Comparison of ENCODE assay signal across 8 mouse cellular contexts in genomic region chr2:9905995-9906394, GRCm38 (mm10). TPM values are rescaled to one million over a fixed set of nuclear protein-coding genes. Genes with fewer than 3 reads are reported as not detected.
DNase-seq lines count a peak whose midpoint lies in the region; ATAC-seq lines count a peak whose summit lies in the region.
"Had no signal": no experiment of that assay in that cellular context is flagged by ENCODE, and none has a peak within 500 bp of the region (broad histone marks: within the 10 kb centered on the region; RNA-seq: fewer than 3 reads in every experiment).

No protein-coding gene starts in this region.

- WGBS in embryonic facial prominence, embryonic 10.5 days: 5% methylated on average over 11 of the region's 11 CpGs
- 5% methylated on average over 11 of the region's 11 CpGs for WGBS in intestine, embryonic 15.5 days

- ATAC-seq in intestine, embryonic 15.5 days: no peak
- ATAC-seq in megakaryocyte-erythroid progenitor cell, adult 5-6 weeks (replicated peaks; ENCODE audit: low FRiP score, low TSS enrichment, poor library complexity, severe bottlenecking): peak; percentile 70

- no peaks in the 10 kb centered on the region for H3K36me3 ChIP-seq in embryonic facial prominence, embryonic 10.5 days (replicated peaks)
- H3K36me3 ChIP-seq in intestine, embryonic 15.5 days: no peaks in the 10 kb centered on the region

- peaks cover 9% of the 10 kb centered on the region for H3K4me1 ChIP-seq in embryonic facial prominence, embryonic 10.5 days
- H3K4me1 ChIP-seq in intestine, embryonic 15.5 days (replicated peaks): 0 out of 2 replicates have a peak, but pooled peaks cover 2% of the 10 kb centered on the region

- H3K27me3 ChIP-seq in embryonic facial prominence, embryonic 10.5 days (replicated peaks; ENCODE audit: low read depth, poor library complexity, severe bottlenecking): peaks cover 16% of the 10 kb centered on the region
- 0 out of 2 replicates have a peak, but pooled peaks cover 6% of the 10 kb centered on the region for H3K27me3 ChIP-seq in intestine, embryonic 15.5 days (replicated peaks)

- peak overlapping the region; percentile 45 for H3K4me3 ChIP-seq in embryonic facial prominence, embryonic 10.5 days
- no peak overlapping the region for H3K4me3 ChIP-seq in intestine, embryonic 15.5 days (replicated peaks)

- no peak overlapping the region for H3K9ac ChIP-seq in intestine, embryonic 15.5 days

- peak overlapping the region; percentile 47 for H3K4me2 ChIP-seq in intestine, embryonic 15.5 days (replicated peaks)

- H3K27ac ChIP-seq in embryonic facial prominence, embryonic 10.5 days (replicated peaks): 0 out of 2 replicates have a peak overlapping the region, but pooled peaks have one; percentile 35
- no peak overlapping the region for H3K27ac ChIP-seq in intestine, embryonic 15.5 days

- no peaks in the 10 kb centered on the region for H3K9me3 ChIP-seq in embryonic facial prominence, embryonic 10.5 days
- H3K9me3 ChIP-seq in intestine, embryonic 15.5 days: no peaks in the 10 kb centered on the region

- DNase-seq in kidney, adult 9 months: peak; percentile 38
- DNase-seq in kidney, postnatal 14 days: no peak
- DNase-seq in embryonic facial prominence, embryonic 10.5 days (ENCODE audit: low spot score): peak; percentile 58
- DNase-seq in cerebellum, adult 11-12 months: no peak
- no peak for DNase-seq in frontal cortex, adult 2 months (ENCODE audit: extremely low spot score in 1 of 2, low spot score in 1 of 2)
- DNase-seq: thymus, postnatal 14 days had no signal

RNA-seq across cellular contexts. Expression of gene Gata3, which starts 16.2 kb away (rescaled TPM):
- 24.5 and 29.1 TPM in 2 replicates for polyA plus RNA-seq in embryonic facial prominence, embryonic 10.5 days (2016; fragmentation: Nextera tagmentation; extraction: Ambion mirVana)
- 2.3 and 2.6 TPM in 2 replicates for polyA plus RNA-seq in intestine, embryonic 15.5 days (2015; fragmentation: Nextera tagmentation; extraction: Ambion mirVana)
- total RNA-seq in megakaryocyte-erythroid progenitor cell, adult 5-6 weeks (2014; fragmentation: Nextera tagmentation): 0.57 and 5.3 TPM in 2 replicates
- 0.23 and 1.8 TPM in 2 replicates for total RNA-seq in megakaryocyte-erythroid progenitor cell, adult 5-6 weeks (2017)
- 0.19 TPM in 1 of 2 replicates, not detected in the other for polyA plus RNA-seq in frontal cortex, adult 2 months (2012; rRNA removed)

RNA-seq across cellular contexts. Expression of gene 9230102O04Rik, which starts 16.7 kb away (rescaled TPM):
- 0.82 TPM in 1 of 2 replicates, not detected in the other for polyA plus RNA-seq in embryonic facial prominence, embryonic 10.5 days (2016; fragmentation: Nextera tagmentation; extraction: Ambion mirVana)
- not detected in 2 replicates for polyA plus RNA-seq in intestine, embryonic 15.5 days (2015; fragmentation: Nextera tagmentation; extraction: Ambion mirVana)
- total RNA-seq in megakaryocyte-erythroid progenitor cell, adult 5-6 weeks (2014; fragmentation: Nextera tagmentation): not detected in 2 replicates
- total RNA-seq in megakaryocyte-erythroid progenitor cell, adult 5-6 weeks (2017): not detected in 2 replicates
- not detected in 2 replicates for polyA plus RNA-seq in frontal cortex, adult 2 months (2012; rRNA removed)

RNA-seq across cellular contexts. Expression of gene 4930412O13Rik, which starts 24.9 kb away (rescaled TPM):
- polyA plus RNA-seq in embryonic facial prominence, embryonic 10.5 days (2016; fragmentation: Nextera tagmentation; extraction: Ambion mirVana): 2.3 TPM in 2 replicates
- polyA plus RNA-seq in intestine, embryonic 15.5 days (2015; fragmentation: Nextera tagmentation; extraction: Ambion mirVana): not detected in 2 replicates
- total RNA-seq in megakaryocyte-erythroid progenitor cell, adult 5-6 weeks (2014; fragmentation: Nextera tagmentation): not detected in 2 replicates
- not detected in 2 replicates for total RNA-seq in megakaryocyte-erythroid progenitor cell, adult 5-6 weeks (2017)
- not detected in 2 replicates for polyA plus RNA-seq in frontal cortex, adult 2 months (2012; rRNA removed)

Comparison
In these comparisons a context has a peak if more than half of its experiments do, and no peak if none do; other contexts are left out.
1. DNase-seq: peak in kidney, adult 9 months (single experiment) and embryonic facial prominence, embryonic 10.5 days (single experiment); none in kidney, postnatal 14 days (single experiment), cerebellum, adult 11-12 months (single experiment) and frontal cortex, adult 2 months (0 of 2).